Mouse (Mus musculus) E14TG2a.4 (cell line): ENCODE results near the gene Gcnt4.

Experiments
- CTCF ChIP-seq: conservative IDR thresholded peaks from 2 replicates; pipeline ENCODE4 v1.5.1; 2014; ENCODE audit warnings: low read length
- NANOG ChIP-seq: IDR thresholded peaks from 2 replicates; pipeline ENCODE4 v1.6.1; 2014; ENCODE audit warnings: borderline replicate concordance, low read length, mixed read lengths

DNA sequence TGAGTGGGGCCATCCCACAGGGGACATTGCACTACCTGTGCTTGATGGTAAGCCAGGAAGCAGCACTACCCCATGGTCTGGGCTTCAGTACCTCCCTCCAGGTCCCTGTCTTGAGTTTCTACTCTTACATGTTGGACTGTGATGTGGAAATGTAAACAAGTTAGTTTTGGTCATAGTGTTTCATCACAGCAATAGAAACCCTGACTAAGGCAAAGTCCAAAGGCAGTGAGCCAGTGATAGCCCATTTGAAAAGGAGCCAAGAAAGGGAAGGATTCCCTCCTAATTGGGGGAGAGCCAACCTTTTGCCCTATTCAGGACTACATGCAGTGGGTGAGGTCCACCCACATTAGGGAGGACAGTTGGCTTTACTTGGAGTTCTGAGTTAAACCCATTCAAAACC, 56.1 kb downstream of the Gcnt4 start:
- TF ChIP-seq CTCF: no peak
- TF ChIP-seq NANOG: no peak
